Mouse (Mus musculus) MEL (cell line): Measurements from ENCODE around the gene Clec4b2.

Experiments
- CTCF ChIP-seq, 3 experiments: IDR thresholded peaks in 2 of 3; conservative IDR thresholded peaks in 1 of 3; 2 replicates each; pipeline ENCODE4 v1.5.1; 2011 to 2012; ENCODE audit warnings: low read length in 3 of 3, low read depth in 2 of 3, mild to moderate bottlenecking in 2 of 3, improper control_type of control experiment in 1 of 3, inconsistent platforms in 1 of 3, mixed read lengths in 1 of 3, moderate library complexity in 1 of 3; ENCODE audit not compliant: control insufficient read depth in 1 of 3, insufficient read depth in 1 of 3, poor library complexity in 1 of 3, severe bottlenecking in 1 of 3
- EP300 ChIP-seq, 2 experiments: IDR thresholded peaks; 2 replicates each; pipeline ENCODE4 v1.6.1; 2011; ENCODE audit warnings: improper control_type of control experiment in 2 of 2, low read length in 2 of 2, low read depth in 1 of 2, mild to moderate bottlenecking in 1 of 2
- HCFC1 ChIP-seq: IDR thresholded peaks from 2 replicates; pipeline ENCODE4 v1.6.1; 2012; ENCODE audit warnings: low read depth, mild to moderate bottlenecking, inconsistent platforms, low read length, improper control_type of control experiment, moderate library complexity
- KAT2A ChIP-seq: conservative IDR thresholded peaks from 2 replicates; pipeline ENCODE4 v1.6.1; 2012; ENCODE audit warnings: low read depth, low read length, improper control_type of control experiment, inconsistent platforms
- MAX ChIP-seq: IDR thresholded peaks from 2 replicates; pipeline ENCODE4 v1.6.1; 2011; ENCODE audit warnings: low read length, improper control_type of control experiment
- POLR2A ChIP-seq, 2 experiments: IDR thresholded peaks; 2 replicates each; pipeline ENCODE4 v1.6.1; 2011 to 2012; ENCODE audit warnings: low read length in 2 of 2, mild to moderate bottlenecking in 2 of 2, control low read depth in 1 of 2, improper control_type of control experiment in 1 of 2, low read depth in 1 of 2, moderate library complexity in 1 of 2; ENCODE audit not compliant: control insufficient read depth in 1 of 2, insufficient read depth in 1 of 2, poor library complexity in 1 of 2
- RCOR1 ChIP-seq: IDR thresholded peaks from 2 replicates; pipeline ENCODE4 v1.6.1; 2012; ENCODE audit warnings: low read depth, mild to moderate bottlenecking, inconsistent platforms, low read length, improper control_type of control experiment
- TBP ChIP-seq: IDR thresholded peaks from 2 replicates; pipeline ENCODE4 v1.8.0; 2011; ENCODE audit warnings: low read depth, low read length, improper control_type of control experiment
- UBTF ChIP-seq: IDR thresholded peaks from 2 replicates; pipeline ENCODE4 v1.6.1; 2012; ENCODE audit warnings: low read depth, mild to moderate bottlenecking, inconsistent platforms, low read length, improper control_type of control experiment, moderate library complexity, borderline replicate concordance; ENCODE audit not compliant: insufficient read depth
- USF1 ChIP-seq: IDR thresholded peaks from 2 replicates; pipeline ENCODE4 v1.6.1; 2014; ENCODE audit warnings: low read depth, mild to moderate bottlenecking, inconsistent platforms, low read length, improper control_type of control experiment, moderate library complexity
- ZC3H11A ChIP-seq: IDR thresholded peaks from 2 replicates; pipeline ENCODE4 v1.6.1; 2012; ENCODE audit warnings: low read depth, mild to moderate bottlenecking, inconsistent platforms, low read length, improper control_type of control experiment

DNA sequence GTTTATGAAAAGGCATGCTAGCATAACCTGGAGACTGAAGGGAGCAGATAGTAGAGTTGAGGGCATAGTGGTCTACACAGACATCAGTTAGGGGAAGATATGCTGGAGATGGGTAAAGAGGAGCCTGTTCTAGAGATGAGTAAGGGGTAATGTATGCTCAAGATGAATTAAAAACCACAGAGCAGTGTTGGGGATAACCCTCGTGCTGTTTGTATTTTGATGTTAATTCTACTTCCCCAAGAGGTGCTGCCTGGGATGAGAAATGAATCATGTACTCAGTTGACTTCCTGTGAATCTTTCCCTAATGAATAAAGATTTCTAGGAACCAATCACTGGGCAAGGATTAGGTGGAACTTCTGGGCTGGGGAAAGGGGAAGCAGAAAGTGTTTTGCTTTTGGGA, 2.6 kb upstream of the Clec4b2 start:
- TF ChIP-seq EP300 (IDR thresholded peaks at IDR 0.05; ENCODE audit: low read depth in 1 of 2, low read length in 2 of 2) (no peak), RCOR1 (no peak), UBTF (no peak), HCFC1 (no peak), CTCF (IDR thresholded peaks at IDR 0.05 in 2 of 3, conservative IDR thresholded peaks at IDR 0.05 in 1 of 3; ENCODE audit: control insufficient read depth in 1 of 3, insufficient read depth in 1 of 3, low read depth in 2 of 3, low read length in 3 of 3, poor library complexity in 1 of 3, severe bottlenecking in 1 of 3) (no peak), POLR2A (IDR thresholded peaks at IDR 0.05; ENCODE audit: control insufficient read depth in 1 of 2, insufficient read depth in 1 of 2, low read depth in 1 of 2, low read length in 2 of 2, poor library complexity in 1 of 2) (no peak), USF1 (no peak), ZC3H11A (no peak), TBP (no peak), KAT2A (no peak), MAX (no peak)
